Mouse (Mus musculus) C2C12 (cell line): ENCODE results near the gene Cntnap2. TPM values are rescaled to one million over a fixed set of nuclear protein-coding genes. Genes with fewer than 3 reads are reported as not detected.
"Not testable (repeated sequence)": the region's sequence is repeated elsewhere in the genome, so short reads cannot be mapped to it uniquely, and the experiment has no call there.

ENCODE experiments used
- H3K27me3 ChIP-seq: one replicate; pipeline ENCODE4 v1.6.1; 2011; ENCODE audit not compliant: control insufficient read depth, insufficient read depth, insufficient read length
- H3K36me3 ChIP-seq: one replicate; pipeline ENCODE4 v1.6.1; 2011; ENCODE audit not compliant: control insufficient read depth, insufficient read depth
- H3K4me3 ChIP-seq: one replicate; pipeline ENCODE4 v1.5.1; 2011; ENCODE audit warnings: mild to moderate bottlenecking, control low read depth; ENCODE audit not compliant: poor library complexity, insufficient read depth, severe bottlenecking
- H3K79me2 ChIP-seq: one replicate; pipeline ENCODE4 v1.6.1; 2011; ENCODE audit not compliant: control insufficient read depth, insufficient read depth
- H3K79me3 ChIP-seq: one replicate; pipeline ENCODE4 v1.6.1; 2011; ENCODE audit warnings: low read depth, control low read depth
- H3ac ChIP-seq: one replicate; pipeline ENCODE3; 2011; ENCODE audit warnings: low read depth; ENCODE audit not compliant: control insufficient read depth, insufficient read length
- CEBPB ChIP-seq: IDR thresholded peaks from one replicate; pipeline ENCODE4 v1.6.1; 2011; ENCODE audit warnings: low read depth, mild to moderate bottlenecking, control low read depth, moderate library complexity
- CTCF ChIP-seq: IDR thresholded peaks from one replicate; pipeline ENCODE4 v1.5.1; 2011; ENCODE audit not compliant: control insufficient read depth, insufficient read depth, insufficient read length
- FOSL1 ChIP-seq: IDR thresholded peaks from one replicate; pipeline ENCODE4 v1.8.0; 2011; ENCODE audit warnings: mild to moderate bottlenecking, low read length; ENCODE audit not compliant: poor library complexity, insufficient read depth, severe bottlenecking
- MAX ChIP-seq: IDR thresholded peaks from one replicate; pipeline ENCODE4 v1.6.1; 2011; ENCODE audit warnings: mild to moderate bottlenecking, control low read depth
- MYOD1 ChIP-seq: IDR thresholded peaks from one replicate; pipeline ENCODE4 v1.6.1; 2011; ENCODE audit warnings: low read depth; ENCODE audit not compliant: control insufficient read depth, insufficient read length
- MYOG ChIP-seq: IDR thresholded peaks from one replicate; pipeline ENCODE4 v1.6.1; 2011; ENCODE audit not compliant: control insufficient read depth, insufficient read length; ENCODE audit errors: extremely low read depth
- USF1 ChIP-seq: IDR thresholded peaks from one replicate; pipeline ENCODE4 v1.6.1; 2011; ENCODE audit warnings: low read depth, mild to moderate bottlenecking, control low read depth, moderate library complexity
- polyA plus RNA-seq: library from polyadenylated mRNA; unstranded; fragments of >200 nt; fragmentation: generic; extraction: Trizol; gene quantifications from one replicate; pipeline ENCODE4 v1.2.1, GENCODE M21; 2012; ENCODE audit warnings: missing spikeins

The Cntnap2 gene
- polyA plus RNA-seq, 1 experiment: 0.02 TPM

GRCm38 (mm10) chr6:47191277-47191800 lies 2132.2 kb downstream of the Cntnap2 start:
- Histone ChIP-seq H3K36me3 (no peaks in the 10 kb centered on the region), H3K27me3 (no peaks in the 10 kb centered on the region), H3K4me3 (no peak overlapping the region), H3K79me3 (no peaks in the 10 kb centered on the region), H3ac (no peak overlapping the region), H3K79me2 (no peaks in the 10 kb centered on the region)
- TF ChIP-seq MYOD1: no peak

GRCm38 (mm10) chr6:47191940-47192339 lies 2132.8 kb downstream of the Cntnap2 start:
- Histone ChIP-seq H3ac (no peak overlapping the region), H3K4me3 (no peak overlapping the region), H3K27me3 (no peaks in the 10 kb centered on the region)

GRCm38 (mm10) chr6:47192478-47192877 lies 2133.3 kb downstream of the Cntnap2 start:
- H3K27me3 ChIP-seq: no peaks in the 10 kb centered on the region
- no peaks in the 10 kb centered on the region for H3K79me2 ChIP-seq
- H3K36me3 ChIP-seq: no peaks in the 10 kb centered on the region
- TF ChIP-seq MYOD1 (no peak), CEBPB (no peak), CTCF (no peak), USF1 (no peak), MYOG (no peak), FOSL1 (no peak), MAX (no peak)
- no peak overlapping the region for H3ac ChIP-seq
- no peaks in the 10 kb centered on the region for H3K79me3 ChIP-seq
- H3K4me3 ChIP-seq: no peak overlapping the region

More at GRCm38 (mm10) chr6:47191940-47192339, 2132.8 kb downstream of the Cntnap2 start:
- no peaks in the 10 kb centered on the region for H3K79me2 ChIP-seq
- no peaks in the 10 kb centered on the region for H3K36me3 ChIP-seq
- no peak for TF ChIP-seq USF1
- TF ChIP-seq MYOG: no peak
- no peak for TF ChIP-seq MAX
- TF ChIP-seq CTCF: no peak
- TF ChIP-seq CEBPB: no peak
- TF ChIP-seq FOSL1: no peak
- TF ChIP-seq MYOD1: no peak
- H3K79me3 ChIP-seq: no peaks in the 10 kb centered on the region

DNA sequence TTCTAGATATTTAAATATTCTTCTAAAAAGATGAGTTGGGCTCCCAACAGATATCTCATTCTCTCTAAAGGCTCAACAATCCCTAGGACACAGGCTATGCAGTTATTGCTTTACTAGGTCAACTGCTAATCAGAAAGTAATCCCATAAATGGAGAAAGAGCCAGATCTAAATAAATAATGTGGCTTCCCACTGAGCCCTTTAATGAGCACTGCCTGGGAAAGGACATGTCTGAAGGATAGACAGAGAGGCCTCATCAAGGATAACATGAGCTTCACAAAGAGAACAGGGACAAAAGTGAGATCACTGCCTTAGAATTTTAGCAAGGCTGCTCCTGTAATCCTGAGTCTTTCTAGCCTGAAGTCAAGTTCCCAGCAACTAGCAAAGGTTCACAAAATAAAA lies 2138.4 kb downstream of the Cntnap2 start:
- Histone ChIP-seq H3K27me3 (no peaks in the 10 kb centered on the region), H3K4me3 (no peak overlapping the region), H3ac (no peak overlapping the region), H3K36me3 (no peaks in the 10 kb centered on the region), H3K79me2 (no peaks in the 10 kb centered on the region), H3K79me3 (no peaks in the 10 kb centered on the region)
- TF ChIP-seq CTCF (no peak), MAX (no peak), MYOD1 (no peak), USF1 (no peak), MYOG (no peak), CEBPB (no peak), FOSL1 (no peak)

DNA sequence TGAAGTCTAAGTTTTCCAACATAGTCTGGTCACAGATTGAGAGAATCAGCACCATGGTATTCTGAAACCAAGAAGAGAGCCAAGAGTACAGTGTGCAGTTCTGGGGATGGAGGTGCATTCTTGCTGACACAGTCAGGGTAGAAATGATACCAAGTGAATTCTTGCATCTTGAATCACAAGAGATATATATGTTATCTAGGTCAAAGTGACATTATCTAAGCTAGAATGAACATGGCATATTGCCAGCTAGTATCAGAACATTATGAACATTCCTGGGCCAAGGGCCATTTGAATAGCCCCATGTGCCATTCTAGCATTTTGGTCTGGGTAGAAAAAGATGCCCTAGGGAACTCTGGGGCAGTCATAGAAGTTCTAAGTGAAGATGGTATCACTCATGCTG lies 2141.5 kb downstream of the Cntnap2 start:
- Histone ChIP-seq H3ac (no peak overlapping the region), H3K27me3 (no peaks in the 10 kb centered on the region), H3K79me3 (no peaks in the 10 kb centered on the region), H3K4me3 (no peak overlapping the region), H3K79me2 (no peaks in the 10 kb centered on the region), H3K36me3 (no peaks in the 10 kb centered on the region)
- TF ChIP-seq FOSL1: no peak
- TF ChIP-seq USF1: no peak
- TF ChIP-seq MYOD1: no peak
- TF ChIP-seq MYOG: no peak
- no peak for TF ChIP-seq CEBPB
- TF ChIP-seq CTCF: no peak
- no peak for TF ChIP-seq MAX

- TF ChIP-seq FOSL1 (no peak), CTCF (no peak), MAX (no peak), MYOG (no peak), MYOD1 (no peak), USF1 (no peak), CEBPB (no peak)
- no peaks in the 10 kb centered on the region for H3K27me3 ChIP-seq
- H3ac ChIP-seq: no peak overlapping the region
- H3K79me3 ChIP-seq: no peaks in the 10 kb centered on the region
- no peaks in the 10 kb centered on the region for H3K79me2 ChIP-seq
- no peak overlapping the region for H3K4me3 ChIP-seq
- no peaks in the 10 kb centered on the region for H3K36me3 ChIP-seq
These were observed 2148.9 kb downstream of the Cntnap2 start for GRCm38 (mm10) chr6:47208031-47208430.

GRCm38 (mm10) chr6:47214731-47215130 lies 2155.6 kb downstream of the Cntnap2 start:
- Histone ChIP-seq H3K4me3 (no peak overlapping the region), H3K79me3 (no peaks in the 10 kb centered on the region), H3K36me3 (no peaks in the 10 kb centered on the region), H3K27me3 (no peaks in the 10 kb centered on the region), H3ac (no peak overlapping the region), H3K79me2 (no peaks in the 10 kb centered on the region)
- TF ChIP-seq USF1 (no peak), FOSL1 (no peak), CTCF (no peak), CEBPB (no peak), MAX (no peak), MYOD1 (no peak), MYOG (no peak)

DNA sequence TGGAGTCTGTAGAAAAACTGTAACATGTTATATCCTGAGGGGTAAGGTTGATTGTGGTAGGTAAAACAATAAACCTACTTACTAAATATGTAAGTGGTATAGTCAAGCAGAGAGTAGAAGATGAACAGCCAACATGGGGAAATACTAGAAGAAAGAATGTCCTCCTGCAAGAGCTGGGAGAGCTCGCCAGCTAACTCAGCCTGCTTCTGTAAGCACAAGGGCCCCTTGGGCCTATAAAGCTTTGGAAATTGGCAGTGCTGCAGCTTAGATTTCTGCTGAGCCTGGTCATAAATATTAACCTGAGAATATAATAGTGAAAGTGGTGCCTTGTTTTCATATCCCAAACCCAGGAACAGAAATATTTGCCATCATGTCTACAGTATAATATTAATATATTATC lies 2164.4 kb downstream of the Cntnap2 start:
- not testable (repeated sequence) for H3K79me2 ChIP-seq, H3K27me3 ChIP-seq

GRCm38 (mm10) chr6:47225391-47225790 lies 2166.2 kb downstream of the Cntnap2 start:
- not testable (repeated sequence) for H3K79me2 ChIP-seq, H3ac ChIP-seq, H3K4me3 ChIP-seq, H3K79me3 ChIP-seq, H3K36me3 ChIP-seq, H3K27me3 ChIP-seq

More for the DNA sequence above, 2164.4 kb downstream of the Cntnap2 start:
- not testable (repeated sequence) for H3K79me3 ChIP-seq, H3K36me3 ChIP-seq, H3ac ChIP-seq, H3K4me3 ChIP-seq
